Mouse (Mus musculus) cerebellum, adult 2 months (tissue): ENCODE measurements around the gene Chrnb2.

Experiments used
- CTCF ChIP-seq: fragments of 200-500 bp; IDR thresholded peaks from 2 replicates; pipeline ENCODE4 v1.5.1; 2011; ENCODE audit warnings: low read depth, mild to moderate bottlenecking, control low read depth, low read length, moderate library complexity, borderline replicate concordance; ENCODE audit not compliant: insufficient read depth
- POLR2A ChIP-seq: fragments of 200-500 bp; IDR thresholded peaks from 2 replicates; pipeline ENCODE4 v1.6.1; 2011; ENCODE audit warnings: low read length, control low read depth, borderline replicate concordance; ENCODE audit not compliant: insufficient read depth

DNA sequence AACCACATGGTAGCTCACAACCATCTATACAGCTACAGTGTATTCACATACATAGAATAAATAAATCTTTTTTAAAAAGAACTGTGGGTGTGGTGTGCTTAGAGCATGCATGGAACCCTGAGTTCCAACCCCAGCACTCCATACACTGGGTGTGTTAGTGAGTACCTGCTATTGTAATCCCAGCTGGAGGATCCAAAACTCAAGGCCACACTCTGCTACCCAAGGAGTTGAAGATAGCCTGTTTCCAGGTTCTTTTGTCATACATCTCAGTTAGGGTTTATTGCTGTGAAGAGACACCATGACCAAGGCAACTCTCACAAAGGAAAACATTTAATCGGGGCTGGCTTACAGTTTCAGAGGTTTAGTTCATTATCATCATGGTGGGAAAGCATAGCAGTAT, 65.5 kb downstream of the Chrnb2 start:
- no peak for TF ChIP-seq CTCF
- TF ChIP-seq POLR2A, result no peak
